Mouse (Mus musculus) midbrain, embryonic 13.5 days (tissue): ENCODE measurements around the gene Slc22a14. TPM values are rescaled to one million over a fixed set of nuclear protein-coding genes. Genes with fewer than 3 reads are reported as not detected.

Source experiments
- ATAC-seq: fragments of 200-750 bp; cut with Nextera tagmentation; 2 replicates; pipeline ENCODE4 v1.8.0; 2017; ENCODE audit warnings: mild to moderate bottlenecking, moderate TSS enrichment, moderate library complexity
- H3K27ac ChIP-seq: fragments of 300-500 bp; sonication (generic); 2 replicates; pipeline ENCODE4 v1.5.1; 2015; ENCODE audit warnings: inconsistent platforms, mild to moderate bottlenecking, moderate library complexity
- H3K27me3 ChIP-seq: fragments of 300-500 bp; sonication (generic); 2 replicates; pipeline ENCODE4 v1.6.1; 2015; ENCODE audit warnings: mild to moderate bottlenecking, inconsistent platforms
- H3K36me3 ChIP-seq: fragments of 300-500 bp; sonication (generic); 2 replicates; pipeline ENCODE4 v1.6.1; 2015; ENCODE audit warnings: mild to moderate bottlenecking, inconsistent platforms
- H3K4me1 ChIP-seq: fragments of 300-500 bp; sonication (generic); replicated peaks from 2 replicates; pipeline ENCODE4 v1.6.1; 2015; ENCODE audit warnings: inconsistent platforms
- H3K4me2 ChIP-seq: fragments of 300-500 bp; sonication (generic); replicated peaks from 2 replicates; pipeline ENCODE4 v1.6.1; 2015; ENCODE audit warnings: moderate library complexity, mild to moderate bottlenecking, inconsistent platforms
- H3K4me3 ChIP-seq: fragments of 300-500 bp; sonication (generic); replicated peaks from 2 replicates; pipeline ENCODE4 v1.5.1; 2015; ENCODE audit warnings: mild to moderate bottlenecking, inconsistent platforms
- H3K9ac ChIP-seq: fragments of 300-500 bp; sonication (generic); replicated peaks from 2 replicates; pipeline ENCODE4 v1.6.1; 2015; ENCODE audit warnings: mild to moderate bottlenecking, inconsistent platforms
- H3K9me3 ChIP-seq: fragments of 300-500 bp; sonication (generic); 2 replicates; pipeline ENCODE4 v1.6.1; 2016; ENCODE audit warnings: mild to moderate bottlenecking, inconsistent platforms
- WGBS: fragments of 180-500 bp; shearing (Covaris S2); methylation state at CpG from one replicate; pipeline ENCODE4 v1.1.7; 2015; 5-methylcytosine and 5-hydroxymethylcytosine counted together
- polyA plus RNA-seq: library from polyadenylated mRNA; unstranded; fragments of >200 nt; fragmentation: Nextera tagmentation; extraction: Ambion mirVana; gene quantifications from 2 replicates; pipeline ENCODE4 v1.2.1, GENCODE M21; 2015

Slc22a14 gene
- polyA plus RNA-seq, 1 experiment from 2014 or later = 0.11 TPM

GRCm38 (mm10) chr9:119143372-119143771 lies 222.0 kb downstream of the Slc22a14 start:
- Histone ChIP-seq H3K36me3 (no peaks in the 10 kb centered on the region), H3K4me2 (no peak overlapping the region), H3K27me3 (no peaks in the 10 kb centered on the region), H3K9ac (no peak overlapping the region), H3K4me1 (no peaks in the 10 kb centered on the region), H3K4me3 (no peak overlapping the region), H3K9me3 (no peaks in the 10 kb centered on the region), H3K27ac (no peak overlapping the region)
- 69% methylated on average over 9 of the region's 9 CpGs for WGBS
- ATAC-seq = no peak

GRCm38 (mm10) chr9:119142066-119142465 lies 223.3 kb downstream of the Slc22a14 start:
- ATAC-seq = no peak

GRCm38 (mm10) chr9:119138836-119139235 lies 226.5 kb downstream of the Slc22a14 start:
- no peak overlapping the region for H3K4me2 ChIP-seq
- no peak overlapping the region for H3K4me3 ChIP-seq
- no peak for ATAC-seq
- H3K27ac ChIP-seq = no peak overlapping the region
- H3K4me1 ChIP-seq = no peaks in the 10 kb centered on the region
- no peaks in the 10 kb centered on the region for H3K9me3 ChIP-seq
- no peaks in the 10 kb centered on the region for H3K36me3 ChIP-seq
- WGBS = 78% methylated on average over 2 of the region's 2 CpGs
- no peaks in the 10 kb centered on the region for H3K27me3 ChIP-seq
- H3K9ac ChIP-seq = no peak overlapping the region

More at GRCm38 (mm10) chr9:119142066-119142465, 223.3 kb downstream of the Slc22a14 start:
- Histone ChIP-seq H3K27ac (no peak overlapping the region), H3K9me3 (no peaks in the 10 kb centered on the region), H3K36me3 (no peaks in the 10 kb centered on the region), H3K4me2 (no peak overlapping the region), H3K9ac (no peak overlapping the region), H3K4me3 (no peak overlapping the region), H3K4me1 (no peaks in the 10 kb centered on the region), H3K27me3 (no peaks in the 10 kb centered on the region)
- WGBS = 88% methylated on average over 5 of the region's 5 CpGs

- no peak overlapping the region for H3K4me2 ChIP-seq
- H3K4me3 ChIP-seq = no peak overlapping the region
- 62% methylated on average over 5 of the region's 5 CpGs for WGBS
- no peak overlapping the region for H3K27ac ChIP-seq
- H3K36me3 ChIP-seq = no peaks in the 10 kb centered on the region
- no peaks in the 10 kb centered on the region for H3K9me3 ChIP-seq
- no peaks in the 10 kb centered on the region for H3K27me3 ChIP-seq
- H3K4me1 ChIP-seq = no peaks in the 10 kb centered on the region
- ATAC-seq = no peak
- H3K9ac ChIP-seq = no peak overlapping the region
These were observed 234.7 kb downstream of the Slc22a14 start for GRCm38 (mm10) chr9:119130692-119131091.

GRCm38 (mm10) chr9:119128436-119129181 lies 236.7 kb downstream of the Slc22a14 start:
- Histone ChIP-seq H3K4me1 (no peaks in the 10 kb centered on the region), H3K27me3 (no peaks in the 10 kb centered on the region), H3K9me3 (no peaks in the 10 kb centered on the region), H3K4me3 (no peak overlapping the region), H3K36me3 (no peaks in the 10 kb centered on the region), H3K27ac (no peak overlapping the region), H3K4me2 (no peak overlapping the region), H3K9ac (no peak overlapping the region)
- no peak for ATAC-seq
- 82% methylated on average over 12 of the region's 12 CpGs for WGBS

GRCm38 (mm10) chr9:119122596-119123369 lies 242.6 kb downstream of the Slc22a14 start:
- Histone ChIP-seq H3K4me2 (no peak overlapping the region), H3K36me3 (no peaks in the 10 kb centered on the region), H3K4me3 (no peak overlapping the region), H3K27ac (no peak overlapping the region), H3K9me3 (no peaks in the 10 kb centered on the region), H3K9ac (no peak overlapping the region), H3K27me3 (no peaks in the 10 kb centered on the region), H3K4me1 (peaks cover 9% of the 10 kb centered on the region)
- no peak for ATAC-seq
- WGBS = 89% methylated on average over 18 of the region's 18 CpGs

- WGBS = 81% methylated on average over 3 of the region's 3 CpGs
- H3K9ac ChIP-seq = no peak overlapping the region
These were observed 245.2 kb downstream of the Slc22a14 start for GRCm38 (mm10) chr9:119120168-119120560.

More at GRCm38 (mm10) chr9:119120168-119120560, 245.2 kb downstream of the Slc22a14 start:
- H3K27me3 ChIP-seq = no peaks in the 10 kb centered on the region
- H3K4me3 ChIP-seq = no peak overlapping the region
- H3K4me2 ChIP-seq = no peak overlapping the region
- no peak for ATAC-seq
- no peak overlapping the region for H3K27ac ChIP-seq
- no peaks in the 10 kb centered on the region for H3K36me3 ChIP-seq
- H3K9me3 ChIP-seq = no peaks in the 10 kb centered on the region
- peaks cover 9% of the 10 kb centered on the region for H3K4me1 ChIP-seq

Other genes with a start within 250 kb of the Slc22a14 start
- 1.4 TPM in 2 replicates for gene Acaa1b, start 208.5 kb downstream of the Slc22a14 start, polyA plus RNA-seq
- gene Gm47289, start 206.4 kb downstream of the Slc22a14 start, polyA plus RNA-seq = not detected in 2 replicates
- gene Slc22a13, start 156.5 kb downstream of the Slc22a14 start, polyA plus RNA-seq = not detected in 2 replicates
- gene Oxsr1, start 43.1 kb downstream of the Slc22a14 start, polyA plus RNA-seq = 13.0 and 13.7 TPM in 2 replicates
- 93.1 and 100 TPM in 2 replicates for gene Acaa1a, start 25.9 kb downstream of the Slc22a14 start, polyA plus RNA-seq
- 4.5 and 4.7 TPM in 2 replicates for gene Myd88, start 24.1 kb downstream of the Slc22a14 start, polyA plus RNA-seq
- 1.9 and 3.4 TPM in 2 replicates for gene Xylb, start 8.2 kb downstream of the Slc22a14 start, polyA plus RNA-seq
- 58.7 and 66.2 TPM in 2 replicates for gene Acvr2b, start 36.6 kb upstream of the Slc22a14 start, polyA plus RNA-seq
- gene Exog, start 79.4 kb upstream of the Slc22a14 start, polyA plus RNA-seq = 48.2 and 50.7 TPM in 2 replicates
- 0.14 and 0.20 TPM in 2 replicates for gene Scn5a, start 213.5 kb upstream of the Slc22a14 start, polyA plus RNA-seq